Mouse (Mus musculus) heart, adult 10 weeks (tissue): Measurements from ENCODE around the gene Cpsf2. TPM values are rescaled to one million over a fixed set of nuclear protein-coding genes. Genes with fewer than 3 reads are reported as not detected.

ENCODE experiments used
- polyA plus RNA-seq: library from polyadenylated mRNA; stranded (reverse); fragments of 350-450 nt; fragmentation: Illumina TruSeq; extraction: RNeasy Lipid Tissue Mini Kit (QIAGEN cat#74804); gene quantifications from one replicate; pipeline ENCODE4 v1.2.3, GENCODE M21; 2014; ENCODE audit warnings: low read depth, low replicate concordance

Gene Cpsf2
- 12.4 TPM for polyA plus RNA-seq

DNA sequence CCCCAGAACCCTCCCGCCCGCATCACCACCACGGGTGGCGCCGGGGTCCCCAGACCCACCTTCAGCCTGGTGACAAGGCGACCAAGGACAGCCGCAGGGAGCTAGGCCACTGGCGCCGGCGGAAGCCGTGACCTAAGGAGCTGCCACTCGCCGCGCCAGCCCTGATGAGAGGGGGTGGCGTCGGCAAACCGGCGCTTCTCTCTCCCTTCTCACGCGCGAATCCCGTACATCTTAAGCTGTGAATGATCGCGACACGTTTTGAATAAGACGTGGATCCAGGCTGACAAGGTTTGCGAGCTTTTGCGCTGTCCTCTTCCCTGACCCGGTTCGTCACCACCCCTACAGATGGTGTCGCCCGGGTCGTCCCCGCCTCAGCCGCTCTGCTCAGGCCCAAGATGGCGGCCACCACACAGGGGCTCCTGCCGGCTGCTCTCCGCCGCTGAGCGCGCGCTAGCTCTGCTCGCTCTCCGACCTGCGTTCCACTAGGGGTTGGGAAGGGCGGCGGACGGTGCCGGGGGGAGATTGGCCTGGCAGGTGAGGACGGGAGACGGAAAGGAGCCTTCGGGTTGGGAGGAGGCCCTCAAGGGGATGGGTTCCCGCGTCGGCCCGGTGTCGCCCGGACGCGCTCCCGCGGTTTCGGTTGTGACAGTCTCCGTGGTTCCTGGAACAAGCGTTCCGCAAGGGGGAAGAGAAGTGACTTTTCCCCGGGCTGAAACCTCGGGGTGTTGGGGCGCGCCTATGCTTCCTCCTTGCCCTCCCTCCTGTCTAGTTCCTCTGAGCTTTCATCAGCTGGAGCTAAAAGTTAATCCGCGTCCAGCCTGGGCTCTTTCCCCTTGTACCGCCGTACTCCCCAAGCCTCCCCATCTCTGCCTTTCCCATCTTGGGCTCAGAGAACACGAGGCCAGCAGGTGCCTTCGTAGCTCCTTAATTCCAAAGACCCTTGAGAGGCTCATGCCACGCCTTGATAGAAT lies at the start of gene Cpsf2:
Gene Cpsf2 (plus strand): TSS at position 388 of the 971 bp plus-strand sequence.

DNA sequence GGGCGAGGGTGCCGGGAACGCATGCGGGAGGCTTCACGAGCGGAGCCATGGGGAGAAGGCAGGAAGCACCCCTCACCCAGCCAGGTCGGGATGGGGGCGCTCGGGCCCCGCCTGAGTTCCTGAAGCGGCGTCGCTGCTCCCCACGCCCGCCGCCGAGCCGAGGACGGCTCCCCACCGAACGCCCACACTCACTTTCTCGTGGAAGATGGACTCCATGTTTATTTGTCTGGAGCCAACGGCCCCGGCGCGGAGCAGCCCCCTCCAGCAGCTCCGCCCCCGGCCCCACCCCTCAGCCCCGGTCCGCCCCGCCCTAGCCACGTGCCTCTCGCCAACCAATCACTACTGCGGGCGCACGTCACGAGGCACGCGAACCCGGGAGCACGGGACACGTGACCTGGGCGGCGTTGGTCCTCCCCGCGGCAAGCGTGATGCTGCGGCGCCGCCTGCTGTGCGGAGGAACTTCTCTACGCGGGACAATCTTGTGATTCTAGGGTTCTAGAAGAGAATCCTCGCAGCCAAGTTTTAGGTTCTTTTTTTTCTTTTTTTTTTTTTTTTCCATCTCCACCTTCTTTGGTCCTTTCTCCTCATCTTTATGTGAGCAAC lies 17.7 kb upstream of the Cpsf2 start, which contains the start of gene Atxn3:
Gene Atxn3 (minus strand): TSS at position 305 of the 603 bp plus-strand sequence.

Other genes with a start within 250 kb of the Cpsf2 start
- 27.4 TPM for gene Fbln5, start 156.9 kb upstream of the Cpsf2 start, polyA plus RNA-seq
- gene Trip11, start 62.7 kb upstream of the Cpsf2 start, polyA plus RNA-seq = 18.0 TPM
- 6.4 TPM for gene Atxn3, start 17.7 kb upstream of the Cpsf2 start, polyA plus RNA-seq
- 1.0 TPM for gene Slc24a4, start 152.7 kb downstream of the Cpsf2 start, polyA plus RNA-seq